ENCODE assay signal across 9 mouse cellular contexts in the genomic region with DNA sequence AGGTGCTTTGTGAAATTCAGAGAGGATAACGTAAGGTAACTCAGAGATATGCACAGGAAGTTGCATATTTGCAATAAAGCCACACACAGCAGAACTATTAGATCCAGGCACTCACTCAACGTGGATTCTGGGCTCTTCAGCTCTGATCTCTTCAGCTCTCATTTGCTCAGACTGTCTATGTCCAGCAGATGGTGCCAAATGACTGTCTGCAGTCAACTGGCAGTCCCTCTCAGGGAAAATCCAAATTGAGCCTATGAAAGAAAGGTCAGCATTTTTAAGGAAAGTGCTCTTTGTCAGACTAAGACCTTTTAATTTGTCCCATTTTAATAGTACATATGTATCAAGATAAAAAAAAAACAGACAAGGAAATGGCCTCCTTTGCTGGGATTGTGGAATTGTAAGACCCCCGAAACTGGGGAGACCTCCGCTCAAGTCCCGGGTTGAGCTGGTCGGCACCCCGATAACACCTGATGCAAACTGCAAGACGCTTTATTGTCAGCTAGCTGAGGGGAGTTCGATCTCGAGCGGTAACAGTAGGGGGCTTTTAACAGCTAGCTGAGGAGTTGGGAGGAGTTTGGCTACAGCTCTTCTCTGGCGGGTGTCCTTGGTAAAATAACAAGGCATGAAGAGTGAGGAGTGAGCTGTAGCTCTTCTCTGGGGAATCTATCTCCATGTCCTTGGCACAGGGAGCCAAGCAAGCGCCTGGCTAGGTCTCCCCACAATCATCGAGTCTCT. TPM values are rescaled to one million over a fixed set of nuclear protein-coding genes. Genes with fewer than 3 reads are reported as not detected.
DNase-seq lines count a peak whose midpoint lies in the region; ATAC-seq lines count a peak whose summit lies in the region.
"Had no signal": no experiment of that assay in that cellular context is flagged by ENCODE, and none has a peak within 500 bp of the region (broad histone marks: within the 10 kb centered on the region; RNA-seq: fewer than 3 reads in every experiment).

No protein-coding gene starts in this region.

- 0 out of 2 replicates have a peak overlapping the region, but pooled peaks have one; percentile 19 for H3K9ac ChIP-seq in embryonic facial prominence, embryonic 12.5 days
- H3K9ac ChIP-seq in midbrain, embryonic 12.5 days (replicated peaks) = no peak overlapping the region

- H3K36me3 ChIP-seq in embryonic facial prominence, embryonic 12.5 days = no peaks in the 10 kb centered on the region
- no peaks in the 10 kb centered on the region for H3K36me3 ChIP-seq in midbrain, embryonic 12.5 days

- DNase-seq in kidney, adult 9 months = peak; percentile 46
- DNase-seq in kidney, adult 18-20 months = no peak
- peak; percentile 69 for DNase-seq in adrenal gland, postnatal 14 days
- peak; percentile 61 to 72 for DNase-seq in heart, postnatal 10 days
- peak; percentile 67 for DNase-seq in left cerebral cortex, postnatal 14 days (ENCODE audit: low spot score in 2 of 2)
- peak; percentile 53 for DNase-seq in telencephalon, adult 2 months (ENCODE audit: low read depth, low spot score)

- intact Hi-C loops in heart, postnatal 10 days (cut with DNase I) = loop anchor here (5.0 kb wide), 2 partner anchors 163 to 692 kb away; partner anchors contain the start of gene Phyh
- intact Hi-C loops in left cerebral cortex, postnatal 14 days (cut with DNase I) = no loop called here

- 0 out of 2 replicates have a peak, but pooled peaks cover 4% of the 10 kb centered on the region for H3K4me1 ChIP-seq in embryonic facial prominence, embryonic 12.5 days
- H3K4me1 ChIP-seq in midbrain, embryonic 12.5 days = peaks cover 6% of the 10 kb centered on the region; the same call in 1 of the 2 replicates

- no peak overlapping the region for H3K27ac ChIP-seq in embryonic facial prominence, embryonic 12.5 days
- H3K27ac ChIP-seq in midbrain, embryonic 12.5 days (replicated peaks) = no peak overlapping the region

- no peaks in the 10 kb centered on the region for H3K27me3 ChIP-seq in embryonic facial prominence, embryonic 12.5 days
- no peaks in the 10 kb centered on the region for H3K27me3 ChIP-seq in midbrain, embryonic 12.5 days

- WGBS in embryonic facial prominence, embryonic 12.5 days = 5% methylated on average over 14 of the region's 14 CpGs
- 6% methylated on average over 14 of the region's 14 CpGs for WGBS in midbrain, embryonic 12.5 days

- H3K9me3 ChIP-seq in embryonic facial prominence, embryonic 12.5 days = no peaks in the 10 kb centered on the region
- no peaks in the 10 kb centered on the region for H3K9me3 ChIP-seq in midbrain, embryonic 12.5 days

- ATAC-seq in embryonic facial prominence, embryonic 12.5 days (ENCODE audit: insufficient number of reproducible peaks, insufficient read depth, low FRiP score, low TSS enrichment) = no peak
- peak; percentile 52; the same call in 1 of the 2 replicates for ATAC-seq in midbrain, embryonic 12.5 days (ENCODE audit: low FRiP score, low read depth)

- H3K4me2 ChIP-seq in embryonic facial prominence, embryonic 12.5 days (replicated peaks) = peak overlapping the region; percentile 47
- H3K4me2 ChIP-seq in midbrain, embryonic 12.5 days (replicated peaks) = peak overlapping the region; percentile 55

- H3K4me3 ChIP-seq in embryonic facial prominence, embryonic 12.5 days = peak overlapping the region; percentile 20; the same call in 1 of the 2 replicates
- H3K4me3 ChIP-seq in midbrain, embryonic 12.5 days = peak overlapping the region; percentile 33
- H3K4me3 ChIP-seq: myocyte had no signal

RNA-seq across cellular contexts. Expression of gene Optn, which starts 16.4 kb away (rescaled TPM):
- 77.7 and 81.5 TPM in 2 replicates for total RNA-seq in adrenal gland, postnatal 14 days (2021)
- polyA plus RNA-seq in embryonic facial prominence, embryonic 12.5 days (2016; fragmentation: Nextera tagmentation; extraction: Ambion mirVana) = 3.4 and 4.6 TPM in 2 replicates
- total RNA-seq in heart, postnatal 10 days (2021) = 10 to 100 TPM; 42.1 to 42.2 TPM
- 10 to 100 TPM; 15.1 to 16.1 TPM for total RNA-seq in left cerebral cortex, postnatal 14 days (2021)
- 3.3 and 4.2 TPM in 2 replicates for polyA plus RNA-seq in midbrain, embryonic 12.5 days (2016; fragmentation: Nextera tagmentation; extraction: Ambion mirVana)

RNA-seq across cellular contexts. Expression of gene Ccdc3, which starts 57.4 kb away (rescaled TPM):
- 20.6 and 23.0 TPM in 2 replicates for total RNA-seq in adrenal gland, postnatal 14 days (2021)
- 5.7 and 5.9 TPM in 2 replicates for polyA plus RNA-seq in embryonic facial prominence, embryonic 12.5 days (2016; fragmentation: Nextera tagmentation; extraction: Ambion mirVana)
- 1 to 10 TPM; 8.2 to 8.6 TPM for total RNA-seq in heart, postnatal 10 days (2021)
- total RNA-seq in left cerebral cortex, postnatal 14 days (2021) = 10 to 100 TPM; 19.6 to 25.3 TPM
- 3.7 and 7.3 TPM in 2 replicates for polyA plus RNA-seq in midbrain, embryonic 12.5 days (2016; fragmentation: Nextera tagmentation; extraction: Ambion mirVana)
